Mouse (Mus musculus) cerebellum, adult 8-10 months (tissue): ENCODE results near the gene Acot8.
A peak's percentile ranks its signal among the peaks of the same experiment; 100 is the strongest.

Experiments
- DNase-seq: peaks from one replicate; pipeline ENCODE4 v3.0.0; 2022

The Acot8 gene

DNA sequence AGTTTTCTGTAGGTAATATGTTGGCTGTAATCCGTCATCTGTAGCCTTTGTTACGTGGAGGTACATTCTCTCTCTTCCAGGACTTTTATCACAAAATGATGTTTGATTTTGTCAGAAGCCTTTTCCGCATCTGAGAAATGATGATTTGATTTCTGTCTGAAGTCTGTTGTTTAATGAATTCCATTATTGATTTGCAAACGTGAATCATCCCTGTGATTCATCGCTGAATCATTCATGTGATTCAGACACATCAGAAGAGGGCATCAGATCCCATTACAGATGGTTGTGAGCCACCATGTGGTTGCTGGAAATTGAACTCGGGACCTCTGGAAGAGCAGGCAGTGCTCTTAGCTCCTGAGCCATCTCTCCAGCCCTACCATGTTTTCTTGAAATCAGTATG lies 55.7 kb downstream of the Acot8 start:
- no peak for DNase-seq

DNA sequence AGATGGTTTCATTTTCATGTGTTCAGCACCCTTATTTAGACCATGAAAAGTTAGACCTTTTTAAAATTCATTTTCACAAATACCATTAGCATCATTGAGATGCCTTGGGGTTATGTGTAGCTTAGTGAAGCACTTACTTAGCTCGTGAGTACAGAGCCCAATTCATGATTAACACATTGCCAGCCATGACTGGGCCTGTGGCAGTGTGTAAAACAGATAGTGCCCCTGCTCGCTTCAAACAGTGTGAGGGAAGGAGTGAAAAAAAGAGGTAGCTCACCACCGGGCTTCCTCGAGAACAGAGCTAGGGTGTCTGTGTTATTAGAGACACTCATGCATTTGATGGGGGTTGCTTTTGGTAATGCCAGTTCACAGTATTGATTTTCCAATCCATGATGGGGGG lies 56.5 kb downstream of the Acot8 start:
- DNase-seq, result no peak

DNA sequence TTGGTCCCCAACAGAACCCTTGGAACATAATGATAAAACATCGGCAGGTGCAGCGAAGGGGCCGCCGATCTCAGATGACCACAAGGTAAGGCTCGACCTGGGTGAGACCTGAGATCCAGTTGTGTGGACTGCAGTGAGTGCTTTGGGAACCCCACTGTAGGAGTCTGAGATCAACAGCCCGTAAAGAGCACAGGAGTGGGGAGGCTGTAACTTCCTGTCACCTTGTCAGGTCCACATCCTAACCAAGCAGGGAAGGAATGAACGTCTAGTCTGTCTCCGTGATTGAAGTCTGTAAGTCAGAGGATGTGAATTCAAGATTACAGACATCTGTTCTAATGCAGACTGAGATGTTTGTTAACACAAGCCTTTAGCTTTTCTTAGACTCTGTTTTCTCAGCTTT lies 58.0 kb downstream of the Acot8 start:
- no peak for DNase-seq

DNA sequence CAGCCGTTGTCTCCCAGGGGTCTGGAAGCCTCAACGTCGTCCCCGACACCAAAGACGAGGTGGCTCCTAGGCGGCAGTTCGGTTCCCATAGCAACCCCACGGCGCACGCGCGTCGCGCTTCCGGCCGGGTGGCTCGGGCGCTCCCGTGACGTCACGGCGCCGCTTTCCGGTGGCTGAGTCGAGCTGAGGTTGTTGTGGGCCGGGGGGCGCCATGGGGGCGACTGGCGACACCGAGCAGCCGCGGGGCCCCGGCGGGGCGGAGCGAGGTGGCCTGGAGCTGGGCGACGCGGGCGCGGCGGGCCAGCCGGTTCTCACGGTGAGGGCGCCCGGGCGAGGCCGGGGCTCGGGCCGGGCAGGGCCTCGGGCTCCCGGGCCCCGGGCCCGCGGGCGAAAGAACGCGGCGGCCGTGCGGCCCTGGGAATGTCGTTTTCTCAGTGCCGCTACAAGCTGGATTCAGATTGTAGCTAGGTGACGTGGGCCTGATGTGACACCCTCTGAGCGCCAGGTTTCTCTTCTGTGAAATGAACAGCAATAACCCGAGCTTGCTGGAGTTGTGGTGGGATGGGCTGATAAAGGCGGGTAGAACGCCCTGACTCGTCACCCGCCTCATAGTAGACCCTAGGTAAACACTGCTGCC lies 58.7 kb downstream of the Acot8 start, which contains the start of the genes Wfdc3 and Dnttip1:
Gene Wfdc3 (minus strand): TSS at position 89 of the 637 bp plus-strand sequence.
Gene Dnttip1 (plus strand): TSS at position 141 of the 637 bp plus-strand sequence.
- peak; percentile 85 for DNase-seq

DNA sequence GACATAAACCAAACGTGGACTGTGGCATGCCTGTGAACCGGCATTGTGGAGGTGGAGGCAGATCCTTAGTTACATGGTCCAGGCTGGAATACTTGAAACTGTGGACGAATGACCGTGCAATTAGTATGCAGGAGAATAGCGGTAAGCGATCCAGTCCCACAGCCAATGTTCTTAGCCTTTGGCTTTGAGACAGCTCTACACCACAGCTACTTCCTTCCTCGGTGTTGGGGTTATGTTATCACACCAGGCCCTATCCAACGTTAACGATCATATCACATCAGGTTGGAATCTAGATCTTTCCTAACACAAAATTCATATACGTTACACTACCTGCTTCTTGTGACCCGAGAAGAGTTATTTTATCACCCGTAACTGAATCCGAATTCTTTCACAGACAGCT lies 59.7 kb downstream of the Acot8 start:
- DNase-seq, result no peak
